Mouse (Mus musculus) right cerebral cortex, postnatal 14 days (tissue): ENCODE results near the gene Mybphl.

ENCODE experiments used
- DNase-seq: peaks from one replicate; pipeline ENCODE4 v3.0.0; 2022

Mybphl gene

DNA sequence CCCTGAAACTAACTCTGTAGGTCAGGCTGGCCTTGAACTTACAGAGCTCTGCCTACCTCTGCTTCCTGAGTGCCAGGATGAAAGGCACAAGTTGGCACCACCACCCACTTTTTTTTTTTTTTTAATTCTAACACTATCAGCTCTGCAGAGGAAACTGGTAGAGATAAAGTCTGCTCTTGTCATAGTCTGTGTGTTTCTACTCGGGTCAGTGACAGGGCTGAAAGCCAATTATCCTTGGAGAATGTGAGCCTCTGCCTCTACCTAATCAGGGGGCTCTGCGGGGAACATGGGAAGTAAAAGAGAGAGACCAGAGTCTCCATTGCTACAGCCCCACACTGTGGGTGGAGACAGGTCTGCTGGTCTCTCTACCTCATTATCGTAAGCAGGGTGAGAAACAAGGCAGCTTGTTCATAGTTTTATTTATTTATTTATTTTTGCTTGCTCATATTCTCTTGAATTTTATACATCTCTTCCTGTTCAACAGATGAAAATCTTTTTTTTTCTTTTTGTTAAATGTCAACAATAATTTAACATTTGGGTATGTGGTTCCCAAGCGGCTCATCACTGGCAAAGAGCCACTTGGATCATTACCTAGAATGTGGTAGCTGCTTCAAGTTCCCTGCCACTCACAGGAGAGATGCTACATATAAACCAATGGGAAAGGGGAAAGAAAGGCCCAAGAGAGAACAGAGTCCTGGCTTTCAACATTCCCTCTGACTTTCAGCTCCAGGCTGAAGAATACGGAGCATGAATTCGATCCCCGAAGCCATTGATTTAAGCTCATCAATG lies 14.4 kb downstream of the Mybphl start:
- no peak for DNase-seq

DNA sequence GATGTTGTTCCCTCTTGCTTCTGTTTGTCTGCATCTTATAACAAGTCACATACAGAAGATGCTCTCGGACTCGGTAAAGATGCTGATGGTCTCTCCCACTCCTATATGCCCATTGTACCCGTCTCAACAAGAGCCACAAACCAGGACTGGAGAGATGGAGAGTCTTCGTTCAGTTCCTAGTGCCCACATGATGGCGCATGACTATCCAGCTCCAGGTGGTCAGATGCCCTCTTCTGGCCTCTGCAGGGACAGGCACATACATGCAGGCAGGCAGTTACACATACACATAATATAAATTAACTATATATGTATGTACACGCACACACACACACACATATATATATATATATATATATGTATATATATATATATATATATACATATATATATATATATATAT lies 16.0 kb downstream of the Mybphl start:
- DNase-seq, result no peak

DNA sequence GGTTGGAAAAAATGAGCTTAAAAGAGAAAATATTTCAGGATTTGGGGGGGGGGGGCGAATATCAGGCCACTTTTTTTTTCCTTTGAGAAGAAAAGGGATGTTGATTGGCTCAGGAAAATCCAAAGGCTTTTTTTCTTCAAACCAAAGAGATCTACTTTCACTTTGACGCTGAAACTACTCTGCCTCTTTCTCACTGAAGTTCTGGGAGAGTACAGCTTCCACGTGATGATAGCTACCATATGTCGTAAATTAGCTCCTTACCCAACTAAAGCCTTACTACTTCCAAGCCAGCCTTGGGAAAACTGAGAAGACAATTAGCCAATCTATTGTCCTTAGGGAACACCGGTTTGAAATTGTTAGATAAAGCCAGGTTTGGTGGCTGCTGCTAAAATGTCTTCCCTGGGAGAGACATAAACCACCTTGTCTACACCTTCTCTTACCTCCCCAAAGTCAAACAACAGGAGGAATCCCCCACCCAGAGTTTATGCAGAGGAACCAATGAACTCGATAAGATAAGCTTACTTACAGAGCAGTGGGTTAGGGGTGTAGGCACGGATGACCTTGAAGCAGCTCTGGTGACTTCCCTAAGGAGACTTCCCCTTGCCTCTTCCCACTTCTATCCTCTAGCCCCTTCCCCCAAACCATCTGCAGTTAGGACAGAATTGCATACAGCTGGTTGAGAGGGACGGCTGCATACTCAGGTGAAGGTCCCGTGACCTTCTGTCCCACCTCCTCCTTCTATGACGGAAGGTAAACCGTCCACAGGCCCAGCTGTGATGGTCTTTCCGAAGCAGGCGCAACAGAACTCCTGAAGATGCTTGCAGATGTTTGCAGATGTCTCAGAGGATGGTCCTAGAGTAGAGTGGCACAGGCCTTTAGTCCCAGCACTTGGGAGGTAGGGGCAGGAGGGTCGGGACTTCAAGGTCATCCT lies 17.5 kb downstream of the Mybphl start:
- no peak for DNase-seq

DNA sequence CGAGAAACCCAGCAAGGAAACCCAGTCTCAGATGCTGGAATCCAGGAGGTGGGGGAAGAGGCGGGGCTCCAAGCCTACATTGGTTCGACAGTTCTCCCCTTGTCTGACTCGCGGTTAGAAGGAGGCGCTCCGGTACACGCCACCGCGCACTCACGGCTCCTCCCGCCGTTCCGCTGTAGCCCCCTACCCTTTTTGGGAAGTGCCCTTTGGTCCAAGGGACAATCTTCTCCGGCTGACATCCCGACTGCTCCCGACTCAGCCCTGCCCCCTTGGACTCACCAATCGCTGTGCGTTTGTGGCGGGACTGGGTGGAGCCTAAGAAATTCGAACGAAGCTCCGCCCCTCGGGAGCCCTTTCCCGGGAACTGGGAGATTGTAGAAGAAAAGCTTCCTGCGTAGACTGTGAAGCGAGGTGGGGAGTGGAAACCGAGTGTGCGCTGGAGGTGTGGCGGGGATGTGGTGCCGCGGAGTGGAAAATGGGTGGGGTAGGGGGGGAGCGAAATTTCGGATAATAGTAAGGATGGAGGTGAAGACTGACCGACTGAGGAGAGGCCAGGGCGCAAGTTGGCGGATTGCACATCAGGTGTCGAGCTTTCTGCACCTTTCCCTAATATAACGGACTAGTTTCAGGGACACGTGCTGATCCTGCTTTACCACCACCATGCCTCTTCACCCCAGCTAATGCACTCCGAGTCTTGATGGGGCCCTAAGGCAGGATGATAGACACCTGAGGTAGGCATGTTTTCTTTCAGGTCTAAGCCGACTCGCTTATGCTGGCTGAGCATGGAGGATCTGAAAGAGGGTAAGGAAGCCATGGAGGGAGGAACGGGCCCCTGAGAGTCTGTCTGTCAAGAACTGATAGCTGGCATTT lies 19.0 kb downstream of the Mybphl start, which contains the start of gene Psrc1:
Gene Psrc1, plus strand, starts transcription at position 355 of the 870 bp plus-strand sequence.
- peak; percentile 80 for DNase-seq

DNA sequence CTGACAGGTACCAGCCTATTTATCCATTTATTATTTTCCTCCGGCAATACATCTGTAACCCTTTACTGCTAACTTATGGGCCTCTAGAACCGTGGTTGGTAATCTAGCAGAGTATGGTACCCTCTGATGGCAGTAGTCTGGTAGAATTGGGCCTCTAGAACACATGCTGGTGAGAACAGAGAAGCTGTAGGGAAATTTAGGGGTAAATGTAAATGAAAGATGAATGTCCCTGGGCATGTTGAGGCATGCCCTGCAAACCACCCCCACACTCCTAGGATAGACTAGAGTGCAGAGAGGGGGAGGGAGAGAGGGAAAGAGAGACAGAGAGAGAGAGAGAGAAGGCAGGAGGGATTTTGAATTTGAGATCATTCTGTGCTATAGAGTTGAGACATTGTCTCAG lies 19.7 kb downstream of the Mybphl start:
- DNase-seq, result no peak

DNA sequence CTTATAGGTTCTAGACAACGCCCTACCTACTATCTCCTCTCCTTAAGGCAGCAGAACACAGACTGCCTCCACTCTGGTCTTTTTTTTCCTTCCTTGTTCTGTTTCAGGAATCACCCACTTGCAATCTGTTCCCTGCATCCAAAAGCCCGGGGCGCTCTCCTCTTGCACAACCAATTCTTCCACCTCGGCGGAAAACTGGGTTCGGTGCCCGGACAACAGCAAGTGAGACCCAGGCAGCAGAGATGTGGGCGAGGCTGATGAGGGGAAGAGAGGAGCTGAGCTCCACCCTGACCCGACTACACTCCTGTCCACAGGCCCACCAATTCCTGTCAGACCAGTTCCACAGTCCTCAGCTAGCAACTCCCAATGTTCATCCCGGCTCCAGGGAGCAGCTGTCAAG lies 21.5 kb downstream of the Mybphl start:
- DNase-seq, result peak; percentile 59

DNA sequence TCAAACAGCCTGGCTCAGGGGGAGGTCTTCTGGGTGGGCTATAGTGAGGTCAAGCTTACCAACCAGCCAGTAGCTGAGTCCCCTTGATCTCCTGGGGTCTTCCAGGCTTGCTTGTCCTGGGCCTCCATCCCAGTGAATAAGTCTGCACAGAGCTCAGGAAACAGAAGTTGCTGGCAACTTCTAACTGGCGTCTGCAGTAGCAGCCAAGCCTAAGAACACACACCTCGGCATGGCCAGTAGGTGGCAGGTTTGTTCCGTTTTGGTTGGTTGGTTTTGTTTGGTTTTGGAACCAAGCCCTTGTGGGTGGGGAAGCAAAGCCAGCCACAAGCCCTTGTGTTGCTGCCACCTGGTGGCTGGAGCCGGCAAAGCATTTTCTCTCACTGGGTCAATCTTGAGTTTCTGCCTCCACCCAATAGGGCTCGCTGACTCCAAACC lies 24.4 kb downstream of the Mybphl start:
- DNase-seq, result peak; percentile 95

DNA sequence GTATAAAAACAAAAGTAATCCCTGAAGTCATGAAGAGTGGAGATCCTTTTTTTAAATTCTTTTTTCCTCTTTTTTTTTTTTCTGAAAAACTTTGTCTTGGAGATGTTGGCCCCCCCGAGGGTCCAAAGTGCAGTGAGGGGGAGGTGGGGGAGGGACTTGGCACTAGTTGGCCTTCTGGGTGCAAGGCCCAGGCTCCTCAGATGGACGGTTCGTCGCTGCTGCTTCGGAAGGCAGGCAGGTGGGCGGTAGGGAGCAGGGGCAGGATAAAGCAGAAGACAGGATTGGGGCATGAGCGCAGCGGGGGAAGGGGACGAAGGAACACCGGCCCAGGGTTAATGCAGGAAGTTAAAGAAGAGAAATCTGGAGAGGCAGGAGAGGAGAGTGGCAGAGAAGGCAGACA lies 27.6 kb downstream of the Mybphl start:
- DNase-seq, result no peak

DNA sequence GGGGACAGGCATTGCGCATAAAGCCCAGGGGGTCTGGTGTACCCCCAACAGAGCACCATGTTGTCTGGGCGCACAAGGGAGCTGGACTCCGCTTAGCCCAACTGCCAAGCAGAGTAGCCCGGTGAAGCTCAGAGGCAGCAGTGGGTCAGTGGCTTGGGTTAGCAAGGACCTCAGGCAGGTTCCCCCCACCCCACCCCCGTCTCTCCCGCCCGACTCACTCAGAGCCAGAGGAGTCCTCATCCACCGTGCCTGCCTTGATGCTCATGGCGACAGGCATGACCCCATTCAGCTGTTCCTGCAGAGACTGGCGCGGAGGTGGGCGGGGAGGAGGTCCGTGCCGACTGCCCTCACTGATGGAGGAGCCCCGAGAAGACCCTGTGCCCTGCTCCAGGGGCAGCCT lies 28.1 kb downstream of the Mybphl start:
- DNase-seq, result no peak

DNA sequence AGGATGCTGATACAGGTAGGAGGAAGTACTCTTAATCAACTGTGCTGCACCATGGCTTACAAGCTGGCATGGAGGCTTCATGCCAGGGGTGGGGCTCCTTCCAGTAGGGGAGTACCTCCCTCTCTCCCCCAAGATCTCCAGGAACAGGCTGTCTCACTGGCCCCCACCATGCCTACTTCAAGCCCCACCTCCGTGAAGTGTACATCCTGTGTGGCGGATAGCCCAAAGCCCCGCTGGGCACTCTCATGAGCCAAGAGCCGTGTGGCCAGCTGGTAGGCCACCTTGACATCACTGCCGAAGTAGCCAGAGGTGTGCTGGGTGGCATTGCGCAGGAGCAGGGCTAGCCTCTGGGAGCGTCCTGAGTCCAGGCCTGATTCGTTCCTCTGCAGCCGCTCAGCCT lies 33.6 kb downstream of the Mybphl start:
- no peak for DNase-seq

DNA sequence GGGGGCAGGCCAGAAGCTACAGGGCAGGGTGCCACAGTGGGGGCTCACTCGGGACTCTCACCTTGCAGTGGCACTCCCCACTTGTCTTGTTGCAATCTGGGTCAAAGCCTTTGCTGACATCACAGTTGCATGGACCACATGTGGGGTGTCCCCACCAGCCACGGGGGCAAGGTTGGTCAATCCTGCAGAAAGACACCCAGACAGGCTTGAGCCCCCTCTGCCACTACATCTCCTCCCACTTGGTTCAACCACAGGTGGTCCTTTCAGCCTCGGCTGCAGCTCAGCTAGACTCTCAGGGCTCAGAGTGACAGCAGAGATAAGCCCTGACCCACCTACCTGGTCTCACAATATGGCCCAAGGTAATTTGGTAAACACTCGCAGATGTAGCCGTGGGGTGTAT lies 35.7 kb downstream of the Mybphl start:
- no peak for DNase-seq

DNA sequence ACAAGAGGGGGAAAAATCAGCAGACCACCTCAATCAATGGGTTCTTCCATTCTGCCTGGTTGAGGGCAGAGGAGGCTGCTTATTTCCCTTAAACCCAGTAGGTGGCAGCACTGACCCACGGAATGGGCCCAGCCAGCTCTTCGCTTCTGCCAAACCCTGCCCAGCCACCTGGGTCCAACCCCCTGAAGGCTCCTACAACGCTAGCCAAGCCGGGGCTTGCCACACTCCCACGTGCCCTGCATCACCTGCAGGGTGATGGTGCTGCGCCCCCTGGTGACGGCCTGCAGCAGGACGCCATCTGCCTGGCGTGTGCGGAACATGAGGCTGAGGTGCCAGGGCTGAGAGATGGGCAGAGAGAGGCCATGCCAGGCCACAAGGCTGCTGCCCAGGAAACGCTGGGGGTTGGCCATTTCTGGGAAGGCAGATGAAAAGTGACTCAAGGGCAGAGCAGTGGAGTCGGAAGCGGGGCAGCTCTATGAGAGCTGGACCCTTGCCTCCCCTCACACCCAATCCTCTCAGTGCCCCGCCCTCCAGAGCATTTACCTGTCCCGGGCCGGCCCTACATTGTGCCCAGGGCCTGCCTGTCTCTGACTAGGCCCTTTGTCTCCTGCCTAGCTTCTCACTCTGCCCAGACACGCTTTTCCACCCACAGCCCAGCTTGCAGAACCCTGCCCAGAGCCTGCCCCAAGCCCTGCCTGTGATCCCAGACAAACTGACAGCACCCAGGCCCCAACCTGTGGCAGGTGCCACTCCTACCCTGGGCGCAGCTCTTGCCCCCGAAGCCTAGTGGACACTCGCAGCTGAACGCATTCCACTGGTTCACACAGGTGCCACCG lies 37.2 kb downstream of the Mybphl start:
- DNase-seq, result peak; percentile 83

DNA sequence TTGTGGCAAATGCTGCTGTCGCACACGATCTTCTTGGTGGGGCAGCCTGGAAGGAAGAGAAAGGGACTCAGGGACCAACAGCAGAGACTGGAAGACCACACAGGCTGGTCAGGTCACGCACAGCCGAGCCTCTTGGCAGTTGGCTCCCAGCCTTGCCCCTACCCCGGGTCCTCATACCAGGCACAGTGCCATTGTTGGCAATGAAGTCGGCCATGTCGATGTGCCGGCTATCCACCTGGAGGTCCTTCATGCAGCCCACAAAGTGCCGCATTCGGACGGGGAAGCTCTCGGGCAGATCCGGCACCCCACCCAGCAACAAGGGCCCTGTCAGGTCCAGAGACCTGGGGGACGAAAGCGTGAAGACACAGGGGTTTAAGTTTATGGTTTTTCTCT lies 37.8 kb downstream of the Mybphl start:
- no peak for DNase-seq

DNA sequence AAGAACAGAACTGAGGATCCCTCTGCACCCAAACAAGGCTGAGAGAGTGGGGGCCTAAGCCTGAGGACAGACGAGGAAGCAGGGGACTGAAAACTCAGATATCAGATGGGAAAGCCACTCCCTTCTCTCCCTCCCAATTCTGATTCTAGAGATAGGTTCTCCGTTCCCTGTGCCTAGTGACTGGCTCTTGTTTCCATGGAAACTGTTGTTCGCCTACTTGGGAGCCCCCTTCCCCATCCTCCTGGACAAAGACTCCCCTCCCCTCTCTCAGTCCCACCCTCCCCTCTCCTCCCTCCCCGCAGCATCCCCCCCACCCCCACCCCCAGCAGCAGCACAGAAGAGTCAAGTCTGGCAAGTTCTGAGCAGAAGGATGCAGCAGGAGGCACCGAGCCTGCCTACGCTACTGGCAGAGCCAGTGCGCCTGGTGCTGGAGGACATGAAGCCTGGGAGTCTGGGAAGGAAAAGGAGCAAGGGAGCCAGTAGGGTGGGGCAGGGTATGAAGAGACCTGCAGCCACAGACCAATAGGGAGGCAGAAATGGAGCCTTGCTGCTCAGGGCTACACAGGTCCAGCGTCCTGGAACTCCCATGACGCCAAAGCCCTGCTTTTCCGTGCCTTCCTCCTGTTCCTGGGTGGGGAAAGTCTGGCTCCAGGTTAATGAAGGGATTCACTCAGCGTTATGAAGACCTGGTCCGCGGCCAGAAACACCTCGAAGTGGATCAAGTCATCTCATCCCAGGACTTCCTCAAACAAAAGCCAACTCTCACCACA lies 41.0 kb downstream of the Mybphl start:
- no peak for DNase-seq

DNA sequence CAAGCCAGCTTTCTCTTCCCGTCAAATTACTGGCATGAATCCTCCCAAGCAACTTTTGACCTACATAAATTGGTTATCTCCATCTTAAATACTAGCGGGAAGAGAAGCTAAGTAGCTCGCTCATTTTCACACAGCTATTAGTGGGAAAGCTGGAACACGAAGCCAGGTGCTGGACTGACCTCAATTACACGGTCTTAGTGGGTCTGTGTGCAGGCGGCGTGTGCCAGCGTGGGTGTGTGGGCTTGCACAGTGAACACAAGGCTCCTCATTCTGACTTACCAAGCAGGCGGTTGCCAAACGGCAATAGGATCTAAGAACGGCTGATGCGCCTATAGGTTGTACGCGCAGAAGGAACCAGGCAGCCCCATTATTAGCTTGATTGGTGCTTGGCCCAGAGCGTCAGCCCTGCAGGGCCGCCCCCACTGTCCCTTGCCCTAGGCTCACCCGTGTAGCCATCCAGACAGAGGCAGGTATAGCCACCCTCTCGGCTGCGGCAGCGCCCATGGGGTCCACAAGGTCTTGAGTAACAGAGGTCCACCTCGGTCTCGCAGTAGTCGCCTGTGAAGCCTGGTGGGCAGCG lies 41.7 kb downstream of the Mybphl start:
- no peak for DNase-seq

DNA sequence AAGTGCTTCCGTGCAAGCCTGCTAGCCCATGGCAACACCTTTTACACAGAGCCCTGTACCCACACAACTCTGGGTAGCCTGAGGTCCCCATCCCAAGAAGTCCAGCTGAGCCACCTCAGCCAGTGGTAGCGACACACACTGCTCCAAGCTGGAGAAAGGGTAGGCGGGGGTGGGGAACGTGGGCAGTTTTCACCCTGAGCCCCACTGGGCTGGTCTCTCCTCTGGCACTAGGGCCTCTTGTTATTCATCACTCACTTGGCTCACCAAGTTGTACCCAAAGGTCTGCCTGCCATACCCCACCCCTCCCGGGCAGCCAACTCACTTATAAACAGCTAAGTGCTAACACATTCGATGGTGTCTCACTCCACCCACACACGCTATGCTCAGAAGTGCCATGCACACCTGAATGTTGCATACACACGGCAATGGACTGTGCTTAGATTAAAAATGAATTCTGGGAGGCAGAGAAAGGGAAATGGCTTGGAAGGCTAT lies 43.9 kb downstream of the Mybphl start:
- no peak for DNase-seq

DNA sequence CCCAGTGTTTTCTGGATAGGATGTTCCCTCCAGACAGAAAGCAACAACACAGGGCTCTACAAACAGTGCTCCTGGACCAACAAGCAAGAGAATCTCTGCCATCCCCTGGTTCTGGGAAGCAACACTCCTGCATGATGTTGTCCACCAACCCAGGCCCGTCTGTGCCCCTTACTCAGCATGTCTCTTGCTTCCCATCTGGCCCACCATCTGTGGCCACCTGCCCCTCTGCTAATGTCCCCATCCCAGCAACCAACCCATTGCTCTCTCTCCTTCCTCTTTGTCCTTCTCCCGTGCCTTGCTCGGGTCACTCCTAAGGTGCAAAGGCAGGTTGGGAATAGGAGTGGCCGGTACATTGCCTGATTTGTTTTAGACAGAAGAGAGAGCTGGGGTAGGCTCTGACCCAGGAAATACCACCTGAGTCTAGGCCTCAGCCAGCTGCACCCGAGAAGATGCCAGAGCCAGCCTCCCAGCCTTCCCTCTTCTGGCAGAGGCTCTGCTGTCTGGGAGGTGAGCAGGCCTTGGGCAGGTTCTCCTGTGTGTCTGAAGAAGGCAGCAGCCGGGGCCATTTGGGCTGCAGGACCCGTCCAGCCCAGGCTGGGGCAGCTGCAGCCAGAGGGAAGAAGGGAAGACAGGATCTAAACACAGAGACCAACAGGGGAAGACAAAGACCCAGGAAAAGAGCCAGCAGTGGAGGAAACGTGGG lies 45.1 kb downstream of the Mybphl start:
- DNase-seq, result no peak

DNA sequence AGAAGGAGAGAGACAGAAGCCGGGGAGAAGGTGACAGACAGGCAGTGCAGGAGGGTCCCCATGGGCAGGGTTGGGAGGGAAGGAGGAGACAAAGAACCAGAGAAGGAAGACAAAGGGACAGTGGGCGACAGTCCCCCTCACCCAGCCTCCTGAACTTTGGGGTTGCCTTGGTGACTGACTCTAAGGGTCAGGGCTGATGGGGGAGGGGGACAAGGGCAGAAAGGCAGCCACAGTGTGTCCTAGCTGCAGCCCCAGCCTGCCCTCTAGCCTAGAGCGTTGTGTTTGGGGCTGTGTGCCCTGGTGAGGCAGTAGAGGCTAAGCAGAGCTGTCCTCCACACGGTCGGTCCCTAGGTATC lies 45.6 kb downstream of the Mybphl start:
- DNase-seq, result no peak

DNA sequence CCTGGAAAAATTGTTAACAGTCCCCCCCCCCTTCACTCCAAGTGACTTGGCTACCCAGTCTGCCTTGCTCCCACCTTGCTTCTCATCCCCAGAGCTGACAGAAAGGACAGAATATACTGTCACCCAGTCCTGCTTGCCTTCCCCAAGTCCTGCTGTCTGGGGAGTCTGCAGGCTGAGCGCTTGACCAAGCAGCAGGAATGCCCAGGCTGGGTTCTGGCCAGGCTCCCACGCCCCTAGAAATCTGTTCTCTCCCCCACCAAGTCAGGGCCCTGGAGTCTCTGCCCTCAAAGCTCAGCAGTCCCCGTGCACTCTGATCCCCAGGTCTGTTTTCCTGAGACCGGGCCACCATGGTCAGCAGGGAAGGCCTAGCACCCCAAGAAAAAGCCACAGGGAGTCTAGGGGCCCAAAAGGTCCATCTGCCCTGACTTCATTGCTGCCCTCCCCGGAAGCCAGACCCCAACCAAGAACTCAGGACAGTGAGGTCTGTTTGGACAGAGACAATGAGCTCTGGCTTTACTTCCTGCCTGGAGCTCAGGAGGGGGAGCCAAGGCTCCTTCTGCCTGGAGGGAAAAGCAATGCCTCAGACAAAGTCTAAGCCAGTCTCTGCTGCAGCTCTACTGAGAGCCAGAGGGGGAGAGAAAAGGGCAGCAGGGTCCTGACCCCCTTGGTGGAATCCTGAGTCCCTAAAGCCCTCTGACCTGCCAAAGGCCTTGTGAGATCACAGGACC lies 46.5 kb downstream of the Mybphl start:
- DNase-seq, result no peak
